Mouse (Mus musculus) spleen, postnatal 4 days (tissue): ENCODE data around the gene Psmg4.

ENCODE experiments used
- DNase-seq, 2 experiments: peaks; one replicate each; pipeline ENCODE4 v3.0.0; 2022; ENCODE audit warnings: low spot score in 2 of 2

The Psmg4 gene

DNA sequence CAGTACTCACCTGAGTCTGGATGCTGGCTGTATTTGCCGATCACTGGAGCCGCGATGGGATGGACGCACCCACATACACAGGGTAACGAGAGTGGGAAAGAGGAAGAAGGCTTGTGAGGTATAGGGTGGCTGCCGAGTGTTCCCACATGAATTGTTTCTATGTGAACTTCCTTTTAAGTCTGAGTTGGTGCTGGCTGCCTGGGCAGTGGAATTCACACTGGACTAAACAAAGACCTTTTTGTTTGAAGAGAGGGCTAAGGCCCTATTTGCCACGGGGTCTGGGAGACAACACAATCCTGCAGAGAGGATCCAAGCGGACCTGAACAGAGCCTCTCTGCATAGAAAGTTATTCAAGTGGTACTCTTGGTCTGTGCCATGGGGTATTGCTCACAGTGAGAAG is 30.6 kb downstream of the Psmg4 start:
- no peak for DNase-seq

DNA sequence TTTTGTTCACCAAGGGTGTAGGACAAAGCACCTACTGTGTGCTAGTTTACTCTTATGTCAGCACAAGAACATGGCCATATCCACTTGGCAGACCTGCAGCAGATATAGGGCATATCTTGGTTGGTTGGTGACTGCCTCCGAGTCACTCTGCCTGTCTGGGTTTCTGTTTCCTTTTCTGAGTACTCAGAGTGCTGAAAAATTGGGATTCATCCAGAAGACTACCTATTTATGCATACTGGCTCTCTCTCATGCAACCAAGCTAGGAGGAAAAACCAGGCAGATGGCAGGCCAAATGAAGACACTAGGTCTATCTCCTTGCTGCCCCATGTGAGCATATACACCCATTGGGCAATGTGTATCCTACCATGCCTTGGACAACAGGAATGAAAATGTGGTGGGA is 32.9 kb downstream of the Psmg4 start:
- no peak for DNase-seq

DNA sequence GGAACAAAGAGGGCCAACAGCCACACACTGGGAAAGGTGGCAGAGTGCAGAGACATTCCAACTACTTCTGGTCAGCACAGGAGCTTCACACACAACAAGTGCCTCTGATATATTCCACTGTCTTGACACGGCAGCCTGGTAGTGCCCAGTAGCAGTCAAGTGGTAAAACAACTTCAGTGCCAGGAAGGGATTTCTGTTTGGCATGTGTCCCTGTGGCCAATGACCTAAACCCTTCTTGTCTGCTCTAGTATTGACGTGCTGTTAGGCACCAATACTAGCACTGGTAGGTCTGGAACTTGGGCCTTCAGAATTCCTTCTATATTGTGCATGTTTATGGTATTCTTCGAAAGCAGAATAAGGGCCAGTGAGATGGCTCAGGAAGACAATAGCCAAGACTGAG is 42.5 kb downstream of the Psmg4 start:
- no peak for DNase-seq

DNA sequence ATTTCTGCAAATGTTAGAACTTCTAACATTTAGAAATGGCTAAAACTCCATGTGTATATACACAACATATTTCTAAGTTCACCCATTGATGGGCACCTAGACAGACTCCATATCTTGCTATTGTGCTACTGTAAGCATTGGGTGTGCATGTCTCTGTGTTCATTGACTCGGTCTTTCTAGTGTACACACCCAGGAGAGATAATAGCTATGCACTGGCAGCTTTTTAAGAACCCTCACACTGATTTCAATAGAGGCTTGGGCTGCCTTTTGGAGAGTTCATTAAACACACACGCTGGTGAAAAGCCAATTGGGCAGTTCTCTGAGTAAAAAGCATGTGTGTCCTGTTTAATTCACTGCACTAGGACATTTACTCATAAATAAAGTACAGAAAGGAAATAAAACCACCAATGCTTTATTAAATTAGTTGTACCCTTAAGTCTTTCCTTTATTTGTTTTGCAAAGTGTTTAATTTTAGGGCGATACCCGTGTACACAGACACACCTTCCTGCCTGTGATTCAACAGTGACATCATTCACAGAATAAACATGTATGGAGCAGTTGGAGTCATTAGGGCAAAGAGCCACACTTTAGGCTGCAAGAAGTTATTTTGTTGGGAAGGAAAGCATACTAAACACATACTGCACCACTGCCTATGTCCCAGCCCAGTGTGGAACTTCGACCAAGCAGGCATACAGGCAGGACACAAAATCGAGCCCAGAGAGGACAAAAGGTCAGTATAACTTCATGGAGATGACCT is 45.1 kb downstream of the Psmg4 start:
- DNase-seq, result no peak

DNA sequence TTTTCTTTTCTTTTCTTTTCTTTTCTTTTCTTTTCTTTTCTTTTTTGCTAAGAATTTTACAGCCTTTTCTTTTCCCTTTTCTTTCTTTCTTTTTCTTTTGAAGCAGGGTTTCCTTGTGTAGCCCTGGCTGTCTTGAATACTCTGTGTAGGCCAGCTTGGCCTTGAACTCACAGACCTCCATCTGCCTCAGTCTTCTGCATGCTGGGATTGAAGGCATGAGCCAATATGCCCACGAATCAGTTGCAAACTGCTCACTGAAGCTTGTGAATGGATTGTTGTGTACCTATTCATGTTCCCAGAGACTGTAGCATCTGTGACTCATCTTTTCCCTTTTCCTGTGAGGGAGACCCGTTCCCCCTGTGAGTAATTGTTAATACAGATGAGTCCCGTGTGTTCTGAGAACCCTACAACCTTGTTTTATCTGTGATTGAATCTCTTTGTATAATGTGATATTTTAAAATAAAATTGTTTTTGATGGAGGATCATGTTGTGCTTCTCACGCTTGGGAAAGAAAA is 48.6 kb downstream of the Psmg4 start:
- no peak for DNase-seq

DNA sequence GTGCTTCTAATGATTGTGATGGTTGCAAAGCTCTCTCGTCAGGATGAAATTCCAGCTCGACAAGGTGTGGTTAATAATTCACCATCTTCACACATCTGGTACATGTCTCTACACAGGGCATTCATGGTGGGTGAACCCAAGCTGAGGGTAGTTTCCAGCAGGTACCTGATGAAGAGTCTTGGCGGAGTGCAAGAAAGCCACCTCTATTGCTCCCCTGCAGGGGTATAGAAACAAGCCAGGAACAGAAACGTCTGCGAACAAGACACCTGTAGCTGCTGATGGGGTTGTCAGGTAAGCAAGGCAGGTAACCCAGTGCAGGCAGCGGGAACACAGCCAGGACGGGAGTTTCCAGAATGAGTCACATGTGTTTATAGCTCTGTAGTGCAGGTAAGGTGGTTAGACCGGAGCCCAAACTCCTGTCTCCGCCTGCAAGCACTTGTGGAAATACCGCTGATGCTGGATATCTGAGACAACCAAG is 50.0 kb downstream of the Psmg4 start:
- no peak for DNase-seq

DNA sequence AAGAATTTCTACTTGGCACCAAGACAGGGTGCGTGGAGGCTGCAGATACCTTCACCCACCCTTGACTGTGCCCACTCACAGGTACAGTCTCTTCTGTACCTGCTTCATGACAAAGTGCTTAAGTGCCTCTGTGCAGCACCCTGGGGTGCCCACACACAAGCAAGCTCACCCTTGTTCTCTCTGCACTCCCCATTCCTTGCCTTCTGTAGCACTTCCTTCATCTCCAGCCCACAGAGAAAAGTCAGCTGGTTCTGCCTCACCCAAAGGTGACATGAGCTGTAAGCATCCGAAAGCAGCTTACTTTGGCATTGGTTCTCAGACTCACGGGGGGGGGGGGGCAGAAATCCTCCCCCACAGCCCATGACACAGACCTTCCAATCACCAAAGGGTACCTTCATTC is 52.1 kb downstream of the Psmg4 start:
- no peak for DNase-seq

DNA sequence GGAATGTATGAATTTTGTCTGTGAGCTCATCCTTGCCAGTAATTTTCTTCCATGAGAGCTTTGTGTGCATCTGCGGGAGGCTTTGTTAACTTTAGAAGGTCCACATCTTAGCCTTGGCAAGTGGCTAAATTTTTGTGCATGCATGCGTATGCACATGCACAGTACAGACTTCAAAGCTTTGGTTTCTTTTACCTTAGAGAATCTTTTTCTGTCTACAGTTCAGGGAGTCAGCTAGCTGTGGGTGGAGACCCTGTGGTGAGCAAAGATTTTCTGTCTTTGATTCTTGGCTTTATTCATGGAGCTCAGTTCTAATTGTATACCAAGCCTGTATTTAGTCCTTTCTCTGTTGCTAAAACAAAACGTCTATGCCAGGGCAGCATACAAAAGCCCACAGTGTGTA is 56.0 kb downstream of the Psmg4 start:
- no peak for DNase-seq

DNA sequence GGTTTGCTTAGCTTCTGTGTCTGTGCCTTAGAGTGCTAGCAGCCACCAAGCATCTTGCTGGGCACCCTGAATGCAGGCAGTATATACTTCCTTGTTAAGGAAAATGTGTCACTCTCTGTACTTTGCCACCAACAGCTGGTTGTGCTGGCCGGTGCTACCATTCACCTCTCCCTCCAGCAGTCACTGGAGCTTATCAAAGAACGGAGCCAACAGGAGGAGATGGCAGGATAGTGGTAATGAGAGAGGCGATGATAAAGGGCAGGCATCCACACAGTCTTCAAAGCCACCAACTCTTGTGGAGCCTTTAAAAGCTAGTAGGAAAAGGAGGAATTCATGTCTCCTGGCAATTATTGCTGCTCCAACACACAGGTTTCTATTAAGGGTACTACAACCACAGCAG is 57.0 kb downstream of the Psmg4 start:
- DNase-seq, result no peak

DNA sequence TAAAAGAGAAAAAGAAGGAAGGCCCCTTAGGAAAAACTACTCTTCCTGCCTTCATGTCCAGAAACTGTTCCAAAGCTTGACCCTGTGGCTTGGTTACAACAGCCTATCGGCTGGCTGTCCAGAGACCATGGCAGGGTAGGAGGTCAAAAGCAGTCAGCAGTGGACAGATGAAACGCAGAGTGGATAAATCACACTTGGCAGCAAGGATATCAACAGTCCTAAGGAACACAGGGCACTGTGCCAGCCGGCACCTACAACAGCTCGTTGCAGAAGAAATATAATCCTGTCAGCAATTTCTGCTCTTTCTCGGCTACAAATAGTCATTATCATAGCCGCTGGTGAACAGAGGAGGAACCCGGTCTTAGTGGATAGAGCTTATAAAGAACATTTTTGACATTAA is 60.2 kb downstream of the Psmg4 start:
- DNase-seq, result no peak

DNA sequence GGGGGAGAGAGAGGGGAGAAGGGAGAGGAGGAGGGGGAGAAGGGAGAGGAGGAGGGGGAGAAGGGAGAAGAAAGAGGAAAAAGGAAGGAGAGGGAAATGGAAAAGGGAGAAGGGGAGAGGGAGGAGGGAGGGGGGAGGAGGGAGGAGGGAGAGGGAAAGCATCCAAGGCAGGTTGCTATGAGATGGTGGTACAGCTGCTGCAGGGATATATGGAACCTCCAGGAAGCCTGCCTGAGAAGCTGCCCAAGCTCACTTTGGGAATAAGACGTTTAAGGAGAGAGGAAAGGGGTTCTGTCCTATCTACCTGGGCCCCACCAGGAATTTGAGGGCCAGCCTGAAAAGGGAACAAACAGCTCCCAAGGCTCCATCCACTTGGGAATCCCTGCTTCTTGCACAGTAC is 64.2 kb downstream of the Psmg4 start:
- DNase-seq, result no peak
